Mouse (Mus musculus) small intestine, adult 2 months (tissue): ENCODE measurements at regions not wholly inside any gene's neighbourhood (a gene's known extent, or its start where the extent isn't known, plus 50 kb on each side); places are given as distances from the start of the nearest gene placed in this dataset.

Experiments
- CTCF ChIP-seq: fragments of 200-500 bp; IDR thresholded peaks from 2 replicates; pipeline ENCODE4 v1.5.1; 2012; ENCODE audit warnings: low read depth, mild to moderate bottlenecking, control low read depth, inconsistent platforms, low read length, moderate library complexity, mixed read lengths; ENCODE audit not compliant: insufficient replicate concordance, insufficient read length; ENCODE audit errors: extremely low read depth
- POLR2A ChIP-seq: fragments of 200-500 bp; IDR thresholded peaks from 2 replicates; pipeline ENCODE4 v1.6.1; 2012; ENCODE audit warnings: low read depth, mild to moderate bottlenecking, control low read depth, inconsistent platforms, low read length, moderate library complexity

GRCm38 (mm10) chr13:72231032-72231591 lies 267.6 kb upstream of the Irx1 start:
- TF ChIP-seq CTCF (no peak), POLR2A (no peak)
